Mouse (Mus musculus): ENCODE measurements around the gene Aldh3b2. TPM values are rescaled to one million over a fixed set of nuclear protein-coding genes. Genes with fewer than 3 reads are reported as not detected.

Aldh3b2 gene
- 0.36 and 0.42 TPM in 2 replicates for polyA plus RNA-seq (2014; fragmentation: Nextera tagmentation; extraction: Ambion mirVana)

- DNase-seq (ENCODE audit: low spot score) (no peak), ATAC-seq (no peak)
- Histone ChIP-seq H3K9ac (ENCODE audit: low read length) (no peak within 1 kb of the TSS), H3K36me3 (ENCODE audit: control insufficient read depth, insufficient read depth, low read length) (no peaks in the 10 kb centered on the region), H3K4me2 (ENCODE audit: low read length) (no peak within 1 kb of the TSS), H3K9me3 (replicated peaks; ENCODE audit: control insufficient read depth, low read length) (no peaks in the 10 kb centered on the region), H3K27me3 (replicated peaks; ENCODE audit: control insufficient read depth, insufficient read depth, low read length) (no peaks in the 10 kb centered on the region), H3K27ac (ENCODE audit: low read depth, low read length) (no peak within 1 kb of the TSS), H3K4me3 (ENCODE audit: low read depth, low read length) (no peak within 1 kb of the TSS), H3K4me1 (ENCODE audit: control insufficient read depth, insufficient read depth, low read length) (no peaks in the 10 kb centered on the region)
- 68% methylated on average over 9 of the region's 9 CpGs for WGBS
Observed at GRCm38 (mm10) chr19:3972229-3972628, at the start of gene Aldh3b2. Gene Aldh3b2, plus strand, starts transcription at chr19:3972328.

GRCm38 (mm10) chr19:3922661-3923371 is 49.3 kb upstream of the Aldh3b2 start:
- 48% methylated on average over 10 of the region's 10 CpGs for WGBS
- Histone ChIP-seq H3K27me3 (replicated peaks; ENCODE audit: control insufficient read depth, insufficient read depth, low read length) (no peaks in the 10 kb centered on the region), H3K9me3 (replicated peaks; ENCODE audit: control insufficient read depth, low read length) (no peaks in the 10 kb centered on the region), H3K36me3 (ENCODE audit: control insufficient read depth, insufficient read depth, low read length) (no peaks in the 10 kb centered on the region), H3K4me2 (ENCODE audit: low read length) (no peak overlapping the region), H3K4me3 (ENCODE audit: low read depth, low read length) (no peak overlapping the region), H3K9ac (ENCODE audit: low read length) (no peak overlapping the region), H3K4me1 (ENCODE audit: control insufficient read depth, insufficient read depth, low read length) (no peaks in the 10 kb centered on the region), H3K27ac (ENCODE audit: low read depth, low read length) (no peak overlapping the region)
- DNase-seq (ENCODE audit: low spot score) = no peak
- ATAC-seq = no peak

- WGBS = 71% methylated on average over 13 of the region's 13 CpGs
- H3K4me2 ChIP-seq (ENCODE audit: low read length) = no peak overlapping the region
- H3K4me3 ChIP-seq (ENCODE audit: low read depth, low read length) = no peak overlapping the region
- no peak overlapping the region for H3K27ac ChIP-seq (ENCODE audit: low read depth, low read length)
- H3K9me3 ChIP-seq (replicated peaks; ENCODE audit: control insufficient read depth, low read length) = no peaks in the 10 kb centered on the region
- ATAC-seq = no peak
- H3K36me3 ChIP-seq (ENCODE audit: control insufficient read depth, insufficient read depth, low read length) = no peaks in the 10 kb centered on the region
- no peak for DNase-seq (ENCODE audit: low spot score)
- H3K4me1 ChIP-seq (ENCODE audit: control insufficient read depth, insufficient read depth, low read length) = no peaks in the 10 kb centered on the region
- no peaks in the 10 kb centered on the region for H3K27me3 ChIP-seq (replicated peaks; ENCODE audit: control insufficient read depth, insufficient read depth, low read length)
- no peak overlapping the region for H3K9ac ChIP-seq (ENCODE audit: low read length)
Observed at GRCm38 (mm10) chr19:3923586-3923985, 48.5 kb upstream of the Aldh3b2 start.

GRCm38 (mm10) chr19:3924190-3924589 is 47.9 kb upstream of the Aldh3b2 start:
- no peak overlapping the region for H3K4me2 ChIP-seq (ENCODE audit: low read length)
- no peak overlapping the region for H3K9ac ChIP-seq (ENCODE audit: low read length)
- no peak for ATAC-seq
- H3K4me1 ChIP-seq (ENCODE audit: control insufficient read depth, insufficient read depth, low read length) = no peaks in the 10 kb centered on the region
- WGBS = 83% methylated on average over 8 of the region's 8 CpGs
- no peaks in the 10 kb centered on the region for H3K9me3 ChIP-seq (replicated peaks; ENCODE audit: control insufficient read depth, low read length)
- H3K36me3 ChIP-seq (ENCODE audit: control insufficient read depth, insufficient read depth, low read length) = no peaks in the 10 kb centered on the region
- H3K27ac ChIP-seq (ENCODE audit: low read depth, low read length) = no peak overlapping the region
- no peaks in the 10 kb centered on the region for H3K27me3 ChIP-seq (replicated peaks; ENCODE audit: control insufficient read depth, insufficient read depth, low read length)
- no peak overlapping the region for H3K4me3 ChIP-seq (ENCODE audit: low read depth, low read length)
- DNase-seq (ENCODE audit: low spot score) = no peak

GRCm38 (mm10) chr19:3924868-3925267 is 47.3 kb upstream of the Aldh3b2 start:
- H3K4me3 ChIP-seq (ENCODE audit: low read depth, low read length) = no peak overlapping the region
- 92% methylated on average over 7 of the region's 7 CpGs for WGBS
- H3K9ac ChIP-seq (ENCODE audit: low read length) = no peak overlapping the region
- DNase-seq (ENCODE audit: low spot score) = no peak
- no peak for ATAC-seq
- no peaks in the 10 kb centered on the region for H3K9me3 ChIP-seq (replicated peaks; ENCODE audit: control insufficient read depth, low read length)
- H3K27ac ChIP-seq (ENCODE audit: low read depth, low read length) = no peak overlapping the region
- H3K4me2 ChIP-seq (ENCODE audit: low read length) = no peak overlapping the region
- H3K27me3 ChIP-seq (replicated peaks; ENCODE audit: control insufficient read depth, insufficient read depth, low read length) = no peaks in the 10 kb centered on the region
- peaks cover 4% of the 10 kb centered on the region; the same call in 1 of the 2 replicates for H3K4me1 ChIP-seq (ENCODE audit: control insufficient read depth, insufficient read depth, low read length)
- no peaks in the 10 kb centered on the region for H3K36me3 ChIP-seq (ENCODE audit: control insufficient read depth, insufficient read depth, low read length)

GRCm38 (mm10) chr19:3925859-3926258 is 46.3 kb upstream of the Aldh3b2 start:
- Histone ChIP-seq H3K4me2 (ENCODE audit: low read length) (no peak overlapping the region), H3K4me1 (ENCODE audit: control insufficient read depth, insufficient read depth, low read length) (peaks cover 4% of the 10 kb centered on the region; the same call in 1 of the 2 replicates), H3K36me3 (ENCODE audit: control insufficient read depth, insufficient read depth, low read length) (no peaks in the 10 kb centered on the region), H3K4me3 (ENCODE audit: low read depth, low read length) (no peak overlapping the region), H3K27me3 (replicated peaks; ENCODE audit: control insufficient read depth, insufficient read depth, low read length) (no peaks in the 10 kb centered on the region), H3K9ac (ENCODE audit: low read length) (no peak overlapping the region), H3K27ac (ENCODE audit: low read depth, low read length) (no peak overlapping the region), H3K9me3 (replicated peaks; ENCODE audit: control insufficient read depth, low read length) (no peaks in the 10 kb centered on the region)
- DNase-seq (ENCODE audit: low spot score) (no peak), ATAC-seq (no peak)
- 86% methylated on average over 6 of the region's 6 CpGs for WGBS

GRCm38 (mm10) chr19:3926279-3926678 is 45.8 kb upstream of the Aldh3b2 start:
- DNase-seq (ENCODE audit: low spot score) = no peak
- no peaks in the 10 kb centered on the region for H3K9me3 ChIP-seq (replicated peaks; ENCODE audit: control insufficient read depth, low read length)
- peaks cover 4% of the 10 kb centered on the region; the same call in 1 of the 2 replicates for H3K4me1 ChIP-seq (ENCODE audit: control insufficient read depth, insufficient read depth, low read length)
- no peak for ATAC-seq
- no peaks in the 10 kb centered on the region for H3K27me3 ChIP-seq (replicated peaks; ENCODE audit: control insufficient read depth, insufficient read depth, low read length)
- H3K4me2 ChIP-seq (ENCODE audit: low read length) = no peak overlapping the region
- H3K4me3 ChIP-seq (ENCODE audit: low read depth, low read length) = no peak overlapping the region
- 71% methylated on average over 3 of the region's 3 CpGs for WGBS
- no peaks in the 10 kb centered on the region for H3K36me3 ChIP-seq (ENCODE audit: control insufficient read depth, insufficient read depth, low read length)
- no peak overlapping the region for H3K27ac ChIP-seq (ENCODE audit: low read depth, low read length)
- H3K9ac ChIP-seq (ENCODE audit: low read length) = no peak overlapping the region

- no peak overlapping the region for H3K4me2 ChIP-seq (ENCODE audit: low read length)
- H3K9ac ChIP-seq (ENCODE audit: low read length) = no peak overlapping the region
- no peak overlapping the region for H3K4me3 ChIP-seq (ENCODE audit: low read depth, low read length)
- DNase-seq (ENCODE audit: low spot score) (no peak), ATAC-seq (no peak)
- H3K27me3 ChIP-seq (replicated peaks; ENCODE audit: control insufficient read depth, insufficient read depth, low read length) = no peaks in the 10 kb centered on the region
- H3K9me3 ChIP-seq (replicated peaks; ENCODE audit: control insufficient read depth, low read length) = no peaks in the 10 kb centered on the region
- H3K27ac ChIP-seq (ENCODE audit: low read depth, low read length) = no peak overlapping the region
- peaks cover 4% of the 10 kb centered on the region; the same call in 1 of the 2 replicates for H3K4me1 ChIP-seq (ENCODE audit: control insufficient read depth, insufficient read depth, low read length)
- WGBS = 60% methylated on average over 6 of the region's 6 CpGs
- H3K36me3 ChIP-seq (ENCODE audit: control insufficient read depth, insufficient read depth, low read length) = no peaks in the 10 kb centered on the region
Observed at GRCm38 (mm10) chr19:3926685-3927084, 45.4 kb upstream of the Aldh3b2 start.

GRCm38 (mm10) chr19:3927989-3928388 is 44.1 kb upstream of the Aldh3b2 start:
- Histone ChIP-seq H3K36me3 (ENCODE audit: control insufficient read depth, insufficient read depth, low read length) (no peaks in the 10 kb centered on the region), H3K4me2 (ENCODE audit: low read length) (no peak overlapping the region), H3K9me3 (replicated peaks; ENCODE audit: control insufficient read depth, low read length) (no peaks in the 10 kb centered on the region), H3K9ac (ENCODE audit: low read length) (no peak overlapping the region), H3K4me3 (ENCODE audit: low read depth, low read length) (no peak overlapping the region), H3K27me3 (replicated peaks; ENCODE audit: control insufficient read depth, insufficient read depth, low read length) (no peaks in the 10 kb centered on the region), H3K4me1 (ENCODE audit: control insufficient read depth, insufficient read depth, low read length) (peaks cover 4% of the 10 kb centered on the region; the same call in 1 of the 2 replicates), H3K27ac (ENCODE audit: low read depth, low read length) (no peak overlapping the region)
- DNase-seq (ENCODE audit: low spot score) = no peak
- ATAC-seq = no peak
- 83% methylated on average over 4 of the region's 4 CpGs for WGBS

Data from forebrain, embryonic 14.5 days (tissue).